Mouse (Mus musculus) cerebellum, adult 2 months (tissue): Measurements from ENCODE around the gene Rabep2. TPM values are rescaled to one million over a fixed set of nuclear protein-coding genes. Genes with fewer than 3 reads are reported as not detected.

Experiments
- DNase-seq, 2 experiments: peaks; one replicate each; pipeline ENCODE4 v3.0.0; 2021
- H3K27ac ChIP-seq: fragments of 200-500 bp; 2 replicates; pipeline ENCODE4 v1.5.1; 2012; ENCODE audit warnings: low read length, control low read depth, inconsistent platforms; ENCODE audit not compliant: insufficient read depth
- H3K27me3 ChIP-seq: fragments of 200-500 bp; 2 replicates; pipeline ENCODE4 v1.6.1; 2012; ENCODE audit warnings: inconsistent platforms, mild to moderate bottlenecking, low read length, moderate library complexity; ENCODE audit not compliant: control insufficient read depth, insufficient read depth
- H3K4me1 ChIP-seq: fragments of 200-500 bp; 2 replicates; pipeline ENCODE4 v1.6.1; 2011; ENCODE audit warnings: low read length; ENCODE audit not compliant: control insufficient read depth, insufficient read depth
- H3K4me3 ChIP-seq: fragments of 200-500 bp; replicated peaks from 2 replicates; pipeline ENCODE3; 2011; ENCODE audit warnings: mild to moderate bottlenecking, low read depth, low read length, control low read depth; ENCODE audit not compliant: insufficient read depth
- CTCF ChIP-seq: fragments of 200-500 bp; IDR thresholded peaks from 2 replicates; pipeline ENCODE4 v1.5.1; 2011; ENCODE audit warnings: low read depth, mild to moderate bottlenecking, control low read depth, low read length, moderate library complexity, borderline replicate concordance; ENCODE audit not compliant: insufficient read depth
- POLR2A ChIP-seq: fragments of 200-500 bp; IDR thresholded peaks from 2 replicates; pipeline ENCODE4 v1.6.1; 2011; ENCODE audit warnings: low read length, control low read depth, borderline replicate concordance; ENCODE audit not compliant: insufficient read depth
- WGBS: fragments of 180-500 bp; shearing (Covaris S2); methylation state at CpG from one replicate; pipeline ENCODE4 v1.1.7; 2018; 5-methylcytosine and 5-hydroxymethylcytosine counted together
- polyA plus RNA-seq: library from polyadenylated mRNA; depleted of rRNA; stranded (reverse); fragments of >200 nt; gene quantifications from 2 replicates; pipeline ENCODE4 v1.2.3, GENCODE M21; 2012

The Rabep2 gene
- polyA plus RNA-seq, 1 experiment, result 24.0 TPM

GRCm38 (mm10) chr7:126460623-126461399 lies 32.3 kb downstream of the Rabep2 start:
- Histone ChIP-seq H3K4me1 (no peaks in the 10 kb centered on the region), H3K27me3 (no peaks in the 10 kb centered on the region; the same call in 1 of the 2 replicates), H3K4me3 (no peak overlapping the region), H3K27ac (no peak overlapping the region)
- TF ChIP-seq CTCF, result no peak
- no peak for TF ChIP-seq POLR2A
- DNase-seq, result no peak
- WGBS, result 54% methylated on average over 10 of the region's 10 CpGs

GRCm38 (mm10) chr7:126461626-126462025 lies 33.1 kb downstream of the Rabep2 start:
- 65% methylated on average over 3 of the region's 3 CpGs for WGBS
- no peaks in the 10 kb centered on the region for H3K4me1 ChIP-seq
- H3K27me3 ChIP-seq, result no peaks in the 10 kb centered on the region; the same call in 1 of the 2 replicates
- TF ChIP-seq POLR2A (no peak), CTCF (no peak)
- no peak overlapping the region for H3K27ac ChIP-seq
- no peak for DNase-seq
- no peak overlapping the region for H3K4me3 ChIP-seq

- H3K27ac ChIP-seq, result no peak within 1 kb of the TSS
- H3K4me1 ChIP-seq, result no peaks in the 10 kb centered on the region
- no peak within 1 kb of the TSS for H3K4me3 ChIP-seq
- no peak for DNase-seq
- no peaks in the 10 kb centered on the region; the same call in 1 of the 2 replicates for H3K27me3 ChIP-seq
- WGBS, result 59% methylated on average over 5 of the region's 5 CpGs
- TF ChIP-seq POLR2A (no peak), CTCF (no peak)
Measured at GRCm38 (mm10) chr7:126463004-126463403, 34.4 kb downstream of the Rabep2 start, which contains the start of gene Atp2a1. Atp2a1 (minus strand) TSS chr7:126463108.

- DNase-seq, result no peak
- H3K27ac ChIP-seq, result no peak overlapping the region
- H3K4me3 ChIP-seq, result no peak overlapping the region
- no peaks in the 10 kb centered on the region for H3K4me1 ChIP-seq
- no peaks in the 10 kb centered on the region; the same call in 1 of the 2 replicates for H3K27me3 ChIP-seq
- 64% methylated on average over 4 of the region's 4 CpGs for WGBS
- TF ChIP-seq POLR2A, result no peak
- TF ChIP-seq CTCF, result no peak
Measured at GRCm38 (mm10) chr7:126463547-126463946, 35.0 kb downstream of the Rabep2 start.

GRCm38 (mm10) chr7:126464121-126464520 lies 35.6 kb downstream of the Rabep2 start:
- Histone ChIP-seq H3K27me3 (no peaks in the 10 kb centered on the region; the same call in 1 of the 2 replicates), H3K27ac (no peak overlapping the region), H3K4me3 (no peak overlapping the region), H3K4me1 (no peaks in the 10 kb centered on the region)
- 48% methylated on average over 4 of the region's 4 CpGs for WGBS
- no peak for DNase-seq
- TF ChIP-seq POLR2A (no peak), CTCF (no peak)

GRCm38 (mm10) chr7:126464836-126465235 lies 36.3 kb downstream of the Rabep2 start:
- Histone ChIP-seq H3K27ac (no peak overlapping the region), H3K4me1 (no peaks in the 10 kb centered on the region), H3K27me3 (no peaks in the 10 kb centered on the region; the same call in 1 of the 2 replicates), H3K4me3 (no peak overlapping the region)
- 37% methylated on average over 5 of the region's 5 CpGs for WGBS
- no peak for DNase-seq
- no peak for TF ChIP-seq POLR2A
- no peak for TF ChIP-seq CTCF

- Histone ChIP-seq H3K27ac (no peak overlapping the region), H3K27me3 (no peaks in the 10 kb centered on the region; the same call in 1 of the 2 replicates), H3K4me3 (no peak overlapping the region), H3K4me1 (no peaks in the 10 kb centered on the region)
- WGBS, result 47% methylated on average over 7 of the region's 7 CpGs
- no peak for TF ChIP-seq POLR2A
- TF ChIP-seq CTCF, result no peak
- DNase-seq, result no peak
Measured at GRCm38 (mm10) chr7:126465246-126466030, 36.9 kb downstream of the Rabep2 start.

- TF ChIP-seq POLR2A, result no peak
- TF ChIP-seq CTCF, result no peak
- no peaks in the 10 kb centered on the region for H3K4me1 ChIP-seq
- H3K27me3 ChIP-seq, result no peaks in the 10 kb centered on the region; the same call in 1 of the 2 replicates
- no peak for DNase-seq
- H3K27ac ChIP-seq, result no peak overlapping the region
- no peak overlapping the region for H3K4me3 ChIP-seq
- WGBS, result 69% methylated on average over 9 of the region's 9 CpGs
Measured at GRCm38 (mm10) chr7:126466116-126466515, 37.6 kb downstream of the Rabep2 start.
